Mouse (Mus musculus): ENCODE data around the gene E2f4. TPM values are rescaled to one million over a fixed set of nuclear protein-coding genes. Genes with fewer than 3 reads are reported as not detected.
"Not testable (repeated sequence)": the region's sequence is repeated elsewhere in the genome, so short reads cannot be mapped to it uniquely, and the experiment has no call there.

E2f4 gene
- polyA plus RNA-seq, 1 experiment from 2014 or later, result 51.0 TPM

DNA sequence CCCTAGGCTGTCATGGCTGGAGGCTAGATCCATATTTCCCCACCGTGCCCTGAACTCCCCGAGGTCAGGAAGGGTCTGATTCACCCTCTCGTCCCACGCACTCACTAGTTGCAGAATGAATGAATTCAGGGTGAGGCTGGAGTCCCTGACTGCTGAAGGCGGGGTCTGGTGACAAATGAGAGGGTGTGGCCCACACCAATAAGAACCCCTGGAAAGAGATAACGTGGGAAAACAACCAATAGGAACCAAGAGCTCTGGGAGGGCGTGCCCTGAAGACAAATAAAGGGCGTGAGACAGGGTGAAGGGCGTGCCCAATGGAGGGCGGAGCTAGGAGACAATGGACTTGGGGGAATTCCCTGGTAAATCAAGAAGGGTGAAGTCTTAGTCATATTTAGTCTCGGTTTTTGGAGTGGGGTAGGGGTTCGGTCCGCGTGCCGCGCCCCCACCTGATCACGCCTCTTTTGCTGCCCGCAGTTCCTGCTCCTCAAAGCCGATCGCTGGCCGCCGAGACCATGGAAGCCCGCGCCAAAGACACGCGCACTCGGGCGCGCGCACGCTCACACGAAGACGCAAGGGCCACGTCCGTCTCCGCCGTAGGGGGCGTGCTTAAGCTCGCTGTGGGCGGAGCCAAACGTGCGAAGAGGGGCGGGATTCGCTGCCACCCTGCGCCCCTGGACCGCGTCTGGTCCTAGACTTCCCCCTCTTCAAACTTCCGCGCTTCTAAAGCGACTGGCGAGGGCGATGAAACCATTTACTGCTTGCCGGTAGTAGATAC is 8.3 kb upstream of the E2f4 start:
- WGBS, result under 1% methylated on average over 53 of the region's 53 CpGs
- Histone ChIP-seq H3K36me3 (peaks cover 13% of the 10 kb centered on the region), H3K27ac (replicated peaks) (peak overlapping the region; percentile 94), H3K9ac (peak overlapping the region; percentile 40), H3K4me1 (replicated peaks) (peaks cover 51% of the 10 kb centered on the region), H3K4me2 (peak overlapping the region; percentile 69), H3K27me3 (no peaks in the 10 kb centered on the region), H3K9me3 (no peaks in the 10 kb centered on the region), H3K4me3 (peak overlapping the region; percentile 56)
- peak; percentile 91 for ATAC-seq (ENCODE audit: low FRiP score, low read depth)

DNA sequence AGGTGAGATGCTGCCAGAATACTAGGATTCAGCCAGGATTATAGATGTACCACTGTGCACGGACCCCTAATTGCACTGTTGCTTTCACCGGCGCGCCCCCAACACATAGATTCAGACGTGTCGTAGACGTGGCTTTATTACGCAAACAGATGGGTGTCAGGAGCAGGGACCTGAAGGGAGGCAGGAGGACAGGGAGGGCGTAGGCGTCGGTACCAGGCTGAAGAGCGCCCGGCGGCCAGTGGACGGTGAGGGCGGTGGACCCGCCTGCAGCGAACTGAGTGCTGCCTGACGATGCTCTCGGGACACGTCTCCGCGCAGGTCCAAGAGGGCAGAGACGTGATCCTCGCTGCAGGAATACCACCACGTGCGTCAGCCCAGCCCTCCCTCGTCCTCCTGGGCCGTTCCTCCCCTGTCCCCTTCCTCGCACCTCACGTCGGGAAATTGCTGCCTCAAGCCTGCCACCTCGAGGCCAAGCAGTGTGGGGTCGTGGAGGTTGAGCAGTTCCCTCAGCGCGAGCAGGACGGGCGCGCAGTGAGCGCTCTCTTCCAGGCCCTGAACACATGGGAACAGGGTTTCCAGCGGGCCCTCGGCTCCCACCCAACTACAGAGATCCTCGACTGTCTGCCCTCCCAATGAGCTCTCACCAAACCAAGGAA is 7.5 kb upstream of the E2f4 start, which contains the start of gene 4931428F04Rik:
Gene 4931428F04Rik (minus strand): TSS at position 60 of the 656 bp plus-strand sequence.
- Histone ChIP-seq H3K27ac (replicated peaks) (peak within 1 kb of the TSS; percentile 94), H3K9me3 (no peaks in the 10 kb centered on the region), H3K4me1 (replicated peaks) (peaks cover 50% of the 10 kb centered on the region), H3K4me2 (peak within 1 kb of the TSS; percentile 69), H3K36me3 (peaks cover 7% of the 10 kb centered on the region), H3K4me3 (peak within 1 kb of the TSS; percentile 56), H3K27me3 (no peaks in the 10 kb centered on the region), H3K9ac (peak within 1 kb of the TSS; percentile 40)
- peak; percentile 6 for ATAC-seq (ENCODE audit: low FRiP score, low read depth)
- WGBS, result 2% methylated on average over 43 of the region's 43 CpGs

DNA sequence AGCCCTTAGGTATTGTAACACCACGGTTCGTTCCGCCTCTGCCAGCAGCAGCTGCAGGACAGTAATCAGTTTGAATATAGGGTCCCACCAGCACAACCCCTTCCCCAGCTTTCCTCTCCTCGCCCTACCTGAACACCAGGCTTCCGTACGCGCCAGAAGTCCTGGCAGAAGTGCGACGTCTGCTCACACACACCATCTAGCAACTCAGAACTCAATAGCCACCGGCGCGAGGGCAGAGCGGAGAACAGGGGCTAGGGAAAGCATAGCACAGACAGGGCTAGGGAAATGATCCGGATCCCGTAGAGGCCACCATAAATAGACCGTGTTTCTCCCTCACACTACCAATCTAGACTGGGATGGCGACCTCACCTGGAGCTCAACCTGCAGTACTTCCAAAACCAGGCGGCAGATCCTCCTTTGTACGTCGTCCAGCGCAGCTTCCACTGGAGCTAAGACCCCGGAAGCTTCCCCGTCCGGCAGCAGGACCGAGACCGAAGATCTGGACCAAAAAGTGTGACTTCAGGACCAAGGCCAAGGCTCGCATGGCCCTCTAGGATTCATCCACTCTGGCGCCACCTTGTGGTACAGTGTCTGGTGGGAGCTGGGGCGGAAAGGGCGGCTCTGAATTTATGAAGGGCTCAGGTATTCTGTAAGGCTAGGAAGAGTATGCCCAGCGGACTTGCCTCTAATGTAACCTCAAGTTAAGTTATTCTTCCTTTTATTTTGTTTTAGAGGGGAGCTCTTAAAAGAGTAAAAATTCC is 6.7 kb upstream of the E2f4 start:
- WGBS, result 5% methylated on average over 31 of the region's 31 CpGs
- 0 out of 2 replicates have a peak overlapping the region, but pooled peaks have one; percentile 40 for H3K9ac ChIP-seq

DNA sequence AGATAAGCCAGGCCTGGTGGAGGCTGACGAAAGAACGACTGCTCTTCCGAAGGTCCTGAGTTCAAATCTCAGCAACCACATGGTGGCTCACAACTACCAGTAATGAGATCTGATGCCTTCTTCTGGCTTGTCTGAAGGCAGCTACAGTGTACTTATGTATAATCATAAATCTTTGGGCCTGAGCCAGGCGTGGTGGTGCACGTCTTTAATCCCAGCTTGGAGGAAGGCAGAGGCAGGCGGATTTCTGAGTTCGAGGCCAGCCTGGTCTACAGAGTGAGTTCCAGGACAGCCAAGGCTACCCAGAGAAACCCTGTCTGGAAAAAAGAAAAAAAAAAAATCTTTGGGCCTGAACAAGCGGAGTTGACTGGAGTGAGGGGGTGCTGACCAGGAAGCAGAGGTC is 6.1 kb upstream of the E2f4 start:
- H3K4me1 ChIP-seq (replicated peaks), result peaks cover 35% of the 10 kb centered on the region
- 85% methylated on average over 8 of the region's 8 CpGs for WGBS
- H3K27me3 ChIP-seq; ATAC-seq (ENCODE audit: low FRiP score, low read depth); H3K4me2 ChIP-seq; H3K36me3 ChIP-seq; H3K9ac ChIP-seq; H3K9me3 ChIP-seq; H3K27ac ChIP-seq (replicated peaks); H3K4me3 ChIP-seq: not testable (repeated sequence)

More for the DNA sequence above, 6.7 kb upstream of the E2f4 start:
- H3K27me3 ChIP-seq, result no peaks in the 10 kb centered on the region
- no peaks in the 10 kb centered on the region for H3K9me3 ChIP-seq
- peaks cover 42% of the 10 kb centered on the region for H3K4me1 ChIP-seq (replicated peaks)
- H3K36me3 ChIP-seq, result no peaks in the 10 kb centered on the region
- peak overlapping the region; percentile 56 for H3K4me3 ChIP-seq
- H3K27ac ChIP-seq (replicated peaks), result no peak overlapping the region
- peak; percentile 1; the same call in 1 of the 2 replicates for ATAC-seq (ENCODE audit: low FRiP score, low read depth)
- H3K4me2 ChIP-seq, result peak overlapping the region; percentile 69

DNA sequence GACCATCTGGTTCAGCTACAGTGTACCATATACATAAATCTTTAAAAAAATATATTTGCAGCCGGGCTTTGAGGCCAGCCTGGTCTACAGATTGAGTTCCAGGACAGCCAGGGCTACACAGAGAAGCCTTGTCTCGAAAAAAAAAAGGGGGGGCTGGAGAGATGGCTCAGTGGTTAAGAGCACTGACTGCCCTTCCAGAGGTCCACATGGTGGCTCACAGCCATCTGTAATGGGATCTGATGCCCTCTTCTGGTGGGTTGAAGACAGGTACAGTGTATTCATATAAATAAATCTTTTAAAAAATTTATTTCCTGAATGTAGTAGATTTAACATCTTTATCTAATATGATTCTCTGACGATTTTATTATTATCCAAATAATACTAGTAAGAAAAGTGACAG is 5.7 kb upstream of the E2f4 start:
- H3K9me3 ChIP-seq; H3K9ac ChIP-seq; H3K36me3 ChIP-seq; H3K27me3 ChIP-seq; H3K4me2 ChIP-seq; H3K27ac ChIP-seq (replicated peaks); ATAC-seq (ENCODE audit: low FRiP score, low read depth); H3K4me3 ChIP-seq: not testable (repeated sequence)
- H3K4me1 ChIP-seq (replicated peaks), result peaks cover 32% of the 10 kb centered on the region
- 62% methylated on average over 3 of the region's 3 CpGs for WGBS

DNA sequence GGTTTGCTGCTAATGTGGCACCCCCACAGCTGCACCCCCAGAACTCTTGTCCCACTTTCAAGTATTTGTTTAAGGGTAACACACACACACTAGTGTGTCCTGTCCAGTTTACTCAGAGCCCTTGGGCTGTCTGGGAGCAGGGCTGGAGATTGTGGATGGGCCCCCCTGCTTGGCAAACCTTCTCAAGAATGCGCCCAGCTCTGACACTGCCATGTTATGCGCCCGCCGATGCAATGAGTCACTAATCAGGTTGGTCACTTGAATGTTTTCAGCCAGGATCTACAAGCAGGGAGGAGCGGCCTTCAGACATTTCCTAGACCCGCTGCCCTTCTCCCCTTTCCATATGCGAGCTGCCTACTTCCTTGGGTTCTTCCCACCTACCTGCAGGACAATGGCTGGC is 5.0 kb upstream of the E2f4 start:
- Histone ChIP-seq H3K4me3 (no peak overlapping the region), H3K36me3 (no peaks in the 10 kb centered on the region), H3K4me1 (replicated peaks) (peaks cover 31% of the 10 kb centered on the region), H3K27ac (replicated peaks) (no peak overlapping the region), H3K9me3 (no peaks in the 10 kb centered on the region), H3K27me3 (no peaks in the 10 kb centered on the region), H3K4me2 (no peak overlapping the region), H3K9ac (no peak overlapping the region)
- ATAC-seq (ENCODE audit: low FRiP score, low read depth), result no peak
- 82% methylated on average over 7 of the region's 7 CpGs for WGBS

DNA sequence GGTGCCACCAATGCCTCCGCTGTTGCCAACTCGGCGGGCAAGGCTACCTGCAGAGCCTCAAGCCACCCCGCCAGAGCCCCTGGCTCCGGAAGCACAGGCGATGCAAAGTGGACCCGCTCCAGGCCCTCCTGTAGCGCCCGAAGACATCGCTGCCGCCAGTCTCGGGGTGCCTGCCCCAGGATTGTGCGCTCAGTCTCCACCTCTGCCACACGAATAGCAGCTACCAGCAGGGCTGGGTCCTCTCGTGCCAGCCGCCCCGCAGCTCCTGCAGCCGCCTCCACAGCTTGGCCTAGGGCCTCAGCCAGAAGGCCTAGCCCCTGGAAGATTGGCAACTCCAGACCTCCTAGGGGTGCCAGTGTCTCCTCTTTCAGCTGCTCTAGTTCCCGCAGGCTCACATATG is 4.1 kb upstream of the E2f4 start:
- H3K4me2 ChIP-seq, result no peak overlapping the region
- no peaks in the 10 kb centered on the region for H3K9me3 ChIP-seq
- H3K27me3 ChIP-seq, result no peaks in the 10 kb centered on the region
- H3K4me1 ChIP-seq (replicated peaks), result peaks cover 26% of the 10 kb centered on the region
- H3K36me3 ChIP-seq, result no peaks in the 10 kb centered on the region
- no peak overlapping the region for H3K9ac ChIP-seq
- 64% methylated on average over 19 of the region's 19 CpGs for WGBS
- no peak overlapping the region for H3K27ac ChIP-seq (replicated peaks)
- no peak for ATAC-seq (ENCODE audit: low FRiP score, low read depth)
- no peak overlapping the region for H3K4me3 ChIP-seq

DNA sequence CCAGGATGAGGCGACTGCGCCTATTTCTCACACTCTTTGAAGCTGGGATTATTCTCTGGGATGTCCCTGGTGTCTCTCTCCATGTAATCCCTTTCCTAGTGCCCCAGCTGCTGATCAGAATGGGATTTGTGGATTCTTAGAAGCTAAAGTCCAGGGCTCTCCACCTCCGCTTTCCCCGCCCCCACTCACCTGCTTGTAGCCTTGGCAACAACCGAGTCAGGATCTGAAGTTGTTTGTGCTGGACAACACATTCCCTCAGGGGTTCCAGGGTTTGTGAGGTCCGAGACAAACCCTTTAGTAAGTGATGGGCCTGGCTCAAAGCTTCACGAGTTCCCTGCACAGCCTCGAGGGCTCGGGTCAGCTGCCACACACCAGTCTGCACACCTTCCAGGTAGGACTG is 2.7 kb upstream of the E2f4 start:
- H3K4me2 ChIP-seq, result 0 out of 2 replicates have a peak overlapping the region, but pooled peaks have one; percentile 22
- H3K27ac ChIP-seq (replicated peaks), result no peak overlapping the region
- no peak for ATAC-seq (ENCODE audit: low FRiP score, low read depth)
- WGBS, result 72% methylated on average over 9 of the region's 9 CpGs
- peaks cover 6% of the 10 kb centered on the region; the same call in 1 of the 2 replicates for H3K36me3 ChIP-seq
- H3K9me3 ChIP-seq, result no peaks in the 10 kb centered on the region
- no peaks in the 10 kb centered on the region for H3K27me3 ChIP-seq
- H3K4me3 ChIP-seq, result no peak overlapping the region
- peaks cover 35% of the 10 kb centered on the region for H3K4me1 ChIP-seq (replicated peaks)
- no peak overlapping the region for H3K9ac ChIP-seq

DNA sequence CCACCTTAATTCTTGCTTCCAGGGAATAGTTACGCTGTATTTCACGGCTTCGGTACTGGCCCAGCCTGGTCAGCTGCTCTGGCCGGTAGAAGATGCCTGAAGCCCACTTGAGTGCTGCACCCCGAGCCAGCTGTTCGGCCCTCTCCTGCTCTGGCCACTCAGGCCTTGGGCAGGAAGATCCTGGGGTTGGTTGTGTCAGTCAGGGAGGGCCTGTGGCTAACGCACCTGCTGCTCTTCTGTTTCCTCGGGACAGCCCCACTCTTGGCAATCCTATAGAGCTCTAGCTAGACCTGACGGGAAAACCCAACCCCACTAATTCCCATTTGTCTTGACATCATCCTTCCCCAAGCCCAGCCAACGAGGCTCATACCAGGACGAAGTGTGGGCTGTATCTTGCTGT is 2.2 kb upstream of the E2f4 start:
- 76% methylated on average over 11 of the region's 11 CpGs for WGBS
- H3K9ac ChIP-seq, result no peak overlapping the region
- no peak overlapping the region for H3K4me3 ChIP-seq
- peaks cover 35% of the 10 kb centered on the region for H3K4me1 ChIP-seq (replicated peaks)
- H3K4me2 ChIP-seq, result 0 out of 2 replicates have a peak overlapping the region, but pooled peaks have one; percentile 22
- ATAC-seq (ENCODE audit: low FRiP score, low read depth), result no peak
- no peaks in the 10 kb centered on the region for H3K9me3 ChIP-seq
- no peak overlapping the region for H3K27ac ChIP-seq (replicated peaks)
- H3K27me3 ChIP-seq, result no peaks in the 10 kb centered on the region
- H3K36me3 ChIP-seq, result peaks cover 11% of the 10 kb centered on the region

DNA sequence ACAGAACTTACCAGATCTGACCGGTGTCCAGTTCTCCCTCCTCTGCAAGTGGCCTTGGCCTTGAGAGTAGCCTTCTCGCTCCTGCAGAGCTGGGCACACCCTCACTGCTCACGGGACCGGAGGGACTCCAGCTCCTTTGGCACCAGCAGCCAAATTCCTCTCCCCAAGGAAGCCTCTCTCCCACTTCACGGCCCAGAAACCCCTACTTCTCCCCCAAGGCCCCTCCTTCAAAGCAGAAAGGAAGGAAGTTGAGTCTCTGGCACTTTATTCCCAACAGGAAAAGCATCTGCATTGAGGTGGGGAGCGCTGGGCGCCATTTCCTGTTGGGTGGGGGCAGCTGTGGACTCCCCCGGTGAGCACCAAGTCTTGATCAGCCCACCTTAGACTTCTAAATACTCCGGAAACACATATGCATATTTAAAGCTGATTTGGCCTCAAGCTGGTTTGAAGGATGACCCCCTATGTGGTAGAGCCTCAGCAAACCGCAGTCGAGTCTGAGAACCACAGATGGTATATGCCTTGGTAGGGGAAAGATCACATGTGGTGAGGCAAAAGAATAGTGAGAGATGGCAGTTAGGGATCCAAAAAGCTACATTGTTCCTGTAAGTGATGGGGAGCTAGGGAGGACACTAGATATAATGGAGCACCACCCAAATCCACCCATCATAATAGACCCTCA is 1.4 kb upstream of the E2f4 start, which contains the start of gene Exoc3l:
Gene Exoc3l (minus strand): TSS at position 207 of the 679 bp plus-strand sequence.
- 65% methylated on average over 11 of the region's 11 CpGs for WGBS
- H3K27ac ChIP-seq (replicated peaks), result peak within 1 kb of the TSS; percentile 73
- H3K36me3 ChIP-seq, result peaks cover 19% of the 10 kb centered on the region
- no peaks in the 10 kb centered on the region for H3K9me3 ChIP-seq
- H3K9ac ChIP-seq, result no peak within 1 kb of the TSS
- ATAC-seq (ENCODE audit: low FRiP score, low read depth), result no peak
- H3K4me2 ChIP-seq, result peak within 1 kb of the TSS; percentile 95
- H3K4me3 ChIP-seq, result peak within 1 kb of the TSS; percentile 99; the same call in 1 of the 2 replicates
- H3K4me1 ChIP-seq (replicated peaks), result peaks cover 30% of the 10 kb centered on the region
- no peaks in the 10 kb centered on the region for H3K27me3 ChIP-seq

Measured in hindbrain, embryonic 15.5 days (tissue).